Mouse (Mus musculus) C2C12 (cell line): ENCODE data around the gene Ppil1.

Source experiments
- CTCF ChIP-seq: IDR thresholded peaks from one replicate; pipeline ENCODE4 v1.5.1; 2011; ENCODE audit not compliant: control insufficient read depth, insufficient read depth, insufficient read length
- FOSL1 ChIP-seq: IDR thresholded peaks from one replicate; pipeline ENCODE4 v1.8.0; 2011; ENCODE audit warnings: mild to moderate bottlenecking, low read length; ENCODE audit not compliant: poor library complexity, insufficient read depth, severe bottlenecking

GRCm38 (mm10) chr17:29264760-29265159, 774 bp upstream of the Ppil1 start:
- TF ChIP-seq CTCF, result no peak
- no peak for TF ChIP-seq FOSL1
